Mouse (Mus musculus): ENCODE results near the gene Pcdh19.

GRCm38 (mm10) chrX:133629538-133629937 lies 59.2 kb downstream of the Pcdh19 start:
- TF ChIP-seq ELF1 (IDR thresholded peaks at IDR 0.05; ENCODE audit: low read depth, low read length) (no peak), MXI1 (IDR thresholded peaks at IDR 0.05; ENCODE audit: low read depth, low read length) (no peak), RCOR1 (conservative IDR thresholded peaks at IDR 0.05; ENCODE audit: low read depth, low read length) (no peak), POLR2A (IDR thresholded peaks at IDR 0.05; ENCODE audit: low read depth, low read length) (no peak), CTCF (conservative IDR thresholded peaks at IDR 0.05 in 1 of 2, IDR thresholded peaks at IDR 0.05 in 1 of 2; ENCODE audit: low read depth in 2 of 2, low read length in 2 of 2) (no peak), GABPA (IDR thresholded peaks at IDR 0.05; ENCODE audit: insufficient replicate concordance, low read depth, low read length) (no peak), TBP (conservative IDR thresholded peaks at IDR 0.05; ENCODE audit: low read depth, low read length) (no peak), MAX (IDR thresholded peaks at IDR 0.05; ENCODE audit: low read length) (no peak), ZNF384 (IDR thresholded peaks at IDR 0.05; ENCODE audit: low read depth, low read length) (no peak), POLR2AphosphoS2 (IDR thresholded peaks at IDR 0.05; ENCODE audit: low read depth, low read length) (no peak)

Measured in CH12.LX (cell line).